In genomic region chr4:97844899-97845298, GRCm38 (mm10) we compare ENCODE assay signal across 10 mouse cellular contexts.
DNase-seq lines count a peak whose midpoint lies in the region; ATAC-seq and TF ChIP-seq lines count a peak whose summit lies in the region.
"Had no signal": no experiment of that assay in that cellular context is flagged by ENCODE, and none has a peak within 500 bp of the region (broad histone marks: within the 10 kb centered on the region; RNA-seq: fewer than 3 reads in every experiment).

No protein-coding gene starts in this region.

- no peaks in the 10 kb centered on the region for H3K27me3 ChIP-seq in lung, embryonic 15.5 days
- H3K27me3 ChIP-seq in intestine, postnatal 0 days (replicated peaks; ENCODE audit: control insufficient read depth, insufficient read depth, low read length): no peaks in the 10 kb centered on the region
- no peaks in the 10 kb centered on the region for H3K27me3 ChIP-seq in stomach, embryonic 14.5 days (ENCODE audit: control insufficient read depth, insufficient read depth, low read length)

- H3K9ac ChIP-seq in lung, embryonic 15.5 days: no peak overlapping the region
- no peak overlapping the region for H3K9ac ChIP-seq in intestine, postnatal 0 days (ENCODE audit: low read depth, low read length)
- H3K9ac ChIP-seq in stomach, embryonic 14.5 days (replicated peaks; ENCODE audit: low read depth, low read length): 0 out of 2 replicates have a peak overlapping the region, but pooled peaks have one; percentile 11

- H3K4me3 ChIP-seq in lung, embryonic 15.5 days: 0 out of 2 replicates have a peak overlapping the region, but pooled peaks have one; percentile 13
- no peak overlapping the region for H3K4me3 ChIP-seq in intestine, postnatal 0 days (ENCODE audit: low read depth, low read length)
- H3K4me3 ChIP-seq in stomach, embryonic 14.5 days (ENCODE audit: low read depth, low read length): no peak overlapping the region
- H3K4me3 ChIP-seq: myocyte had no signal

- peak; percentile 23; the same call in 1 of the 2 replicates for ATAC-seq in lung, embryonic 15.5 days (ENCODE audit: borderline replicate concordance, extremely low read depth, low FRiP score, low TSS enrichment)
- no peak for ATAC-seq in intestine, postnatal 0 days
- peak; percentile 67; the same call in 1 of the 2 replicates for ATAC-seq in stomach, embryonic 14.5 days (ENCODE audit: insufficient number of reproducible peaks, insufficient read depth, low FRiP score, low read depth)

- peak overlapping the region; percentile 35 for H3K4me2 ChIP-seq in lung, embryonic 15.5 days
- peak overlapping the region; percentile 17 for H3K4me2 ChIP-seq in intestine, postnatal 0 days (replicated peaks; ENCODE audit: low read depth)
- peak overlapping the region; percentile 24 for H3K4me2 ChIP-seq in stomach, embryonic 14.5 days (replicated peaks; ENCODE audit: low read depth, low read length)

- no peaks in the 10 kb centered on the region; the same call in 1 of the 2 replicates for H3K36me3 ChIP-seq in lung, embryonic 15.5 days
- H3K36me3 ChIP-seq in intestine, postnatal 0 days (ENCODE audit: control insufficient read depth, insufficient read depth): no peaks in the 10 kb centered on the region
- 0 out of 2 replicates have a peak, but pooled peaks cover 4% of the 10 kb centered on the region for H3K36me3 ChIP-seq in stomach, embryonic 14.5 days (ENCODE audit: control insufficient read depth, insufficient read depth, low read length)

- WGBS in lung, embryonic 15.5 days: 41% methylated on average over 6 of the region's 6 CpGs
- WGBS in intestine, postnatal 0 days: 47% methylated on average over 6 of the region's 6 CpGs
- WGBS in stomach, embryonic 14.5 days: 31% methylated on average over 6 of the region's 6 CpGs

- peaks cover 68% of the 10 kb centered on the region for H3K4me1 ChIP-seq in lung, embryonic 15.5 days
- peaks cover 7% of the 10 kb centered on the region; the same call in 1 of the 2 replicates for H3K4me1 ChIP-seq in intestine, postnatal 0 days (replicated peaks; ENCODE audit: control insufficient read depth, insufficient read depth, low read length)
- peaks cover 30% of the 10 kb centered on the region for H3K4me1 ChIP-seq in stomach, embryonic 14.5 days (ENCODE audit: control insufficient read depth, insufficient read depth, low read length)

- no peak for TF ChIP-seq CTCF in intestine, postnatal 0 days (IDR thresholded peaks at IDR 0.05; ENCODE audit: low read depth)

- H3K27ac ChIP-seq in lung, embryonic 15.5 days: peak overlapping the region; percentile 77
- H3K27ac ChIP-seq in intestine, postnatal 0 days (ENCODE audit: low read depth, low read length): no peak overlapping the region; the same call in 1 of the 2 replicates
- peak overlapping the region; percentile 82 for H3K27ac ChIP-seq in stomach, embryonic 14.5 days (ENCODE audit: low read length)

- H3K9me3 ChIP-seq in lung, embryonic 15.5 days: no peaks in the 10 kb centered on the region
- no peaks in the 10 kb centered on the region for H3K9me3 ChIP-seq in intestine, postnatal 0 days (ENCODE audit: control insufficient read depth)
- H3K9me3 ChIP-seq in stomach, embryonic 14.5 days (ENCODE audit: control insufficient read depth, low read depth, low read length): no peaks in the 10 kb centered on the region

- peak; percentile 33 for DNase-seq in embryo, embryonic 10.5 days (ENCODE audit: low spot score)
- DNase-seq in embryo, embryonic 10 days (ENCODE audit: low spot score): no peak
- DNase-seq in lung, postnatal 36 days: no peak
- DNase-seq in adrenal gland, postnatal 14 days: no peak
- no peak for DNase-seq in gastrocnemius, postnatal 4 days (ENCODE audit: low spot score in 2 of 2)
- DNase-seq: thymus, adult 2 months had no signal
